ENCODE assay signal across 13 mouse cellular contexts in the genomic region with DNA sequence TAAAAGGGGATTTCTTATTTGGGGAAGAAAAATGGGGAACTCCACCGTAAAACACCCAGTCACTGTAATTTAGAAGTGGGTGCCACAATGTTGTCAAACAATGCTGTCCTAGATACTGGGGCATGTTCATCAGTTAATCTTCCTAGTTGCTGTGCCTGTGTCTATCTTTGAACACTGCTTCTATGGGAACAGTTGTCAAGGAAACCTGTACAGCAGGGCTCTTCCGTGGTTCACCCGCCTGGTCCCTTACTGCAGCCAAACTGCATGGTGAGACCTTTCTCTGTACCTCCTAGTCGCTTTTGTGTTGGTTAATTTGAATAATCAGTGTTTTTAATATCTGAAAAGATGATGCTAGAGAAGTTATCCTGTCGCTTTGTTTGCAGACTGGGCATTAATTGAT. TPM values are rescaled to one million over a fixed set of nuclear protein-coding genes. Genes with fewer than 3 reads are reported as not detected.
DNase-seq lines count a peak whose midpoint lies in the region; ATAC-seq and TF ChIP-seq lines count a peak whose summit lies in the region.
"Had no signal": no experiment of that assay in that cellular context is flagged by ENCODE, and none has a peak within 500 bp of the region (broad histone marks: within the 10 kb centered on the region; RNA-seq: fewer than 3 reads in every experiment).

No protein-coding gene starts in this region.

- no peak for TF ChIP-seq POLR2A in lung, adult 2 months (IDR thresholded peaks at IDR 0.05; ENCODE audit: borderline replicate concordance, extremely low read depth, low read depth, low read length)

- no peaks in the 10 kb centered on the region for H3K27me3 ChIP-seq in midbrain, embryonic 15.5 days (replicated peaks)

- no peaks in the 10 kb centered on the region for H3K36me3 ChIP-seq in midbrain, embryonic 15.5 days (replicated peaks)

- no peak overlapping the region for H3K9ac ChIP-seq in midbrain, embryonic 15.5 days
- H3K9ac ChIP-seq: lung, embryonic 14.5 days had no signal

- TF ChIP-seq CTCF in lung, adult 2 months (IDR thresholded peaks at IDR 0.05; ENCODE audit: insufficient read depth, low read length), result no peak

- H3K4me3 ChIP-seq in midbrain, embryonic 15.5 days, result no peak overlapping the region
- no peak overlapping the region for H3K4me3 ChIP-seq in lung, adult 2 months (replicated peaks; ENCODE audit: extremely low read depth, low read depth, low read length)

- peaks cover 38% of the 10 kb centered on the region for H3K4me1 ChIP-seq in midbrain, embryonic 15.5 days
- 0 out of 2 replicates have a peak, but pooled peaks cover 2% of the 10 kb centered on the region for H3K4me1 ChIP-seq in lung, adult 2 months (ENCODE audit: control insufficient read depth, insufficient read depth, low read length)

- no peaks in the 10 kb centered on the region for H3K9me3 ChIP-seq in midbrain, embryonic 15.5 days

- H3K4me2 ChIP-seq in midbrain, embryonic 15.5 days, result 0 out of 2 replicates have a peak overlapping the region, but pooled peaks have one; percentile 1
- H3K4me2 ChIP-seq: lung, embryonic 14.5 days had no signal

- peak overlapping the region; percentile 63 for H3K27ac ChIP-seq in midbrain, embryonic 15.5 days
- H3K27ac ChIP-seq: kidney, postnatal 0 days had no signal

- 15% methylated on average over 5 of the region's 5 CpGs for WGBS in midbrain, embryonic 15.5 days
- 60% methylated on average over 5 of the region's 5 CpGs for WGBS in lung, adult 2 months

- ATAC-seq in hematopoietic stem cell, adult 5-6 weeks (replicated peaks in 1 of 2; ENCODE audit: insufficient read depth in 1 of 2, low FRiP score in 2 of 2, low TSS enrichment in 1 of 2, low read depth in 1 of 2, poor library complexity in 2 of 2, severe bottlenecking in 2 of 2), result peak; percentile 67 to 80
- peak; percentile 87 for ATAC-seq in midbrain, embryonic 15.5 days (replicated peaks)

- DNase-seq in embryo, embryonic 10 days (ENCODE audit: low spot score), result peak; percentile 53
- no peak for DNase-seq in embryo, embryonic 9.5 days (ENCODE audit: extremely low spot score)
- DNase-seq in MN1 (ENCODE audit: low spot score), result peak; percentile 72
- no peak for DNase-seq in thymus, postnatal 0 days (ENCODE audit: low spot score)
- DNase-seq in lung, adult 2 months, result no peak
- no peak for DNase-seq in adrenal gland, adult 2 months
- DNase-seq: B cell, adult 2 months; gastrocnemius, postnatal 36 days; heart, postnatal 36 days; lung, embryonic 14.5 days had no signal

RNA-seq across cellular contexts. Expression of gene Tmem150c, which starts 41.2 kb away (rescaled TPM):
- total RNA-seq in hematopoietic stem cell, adult 5-6 weeks (2017), result not detected in 2 replicates
- polyA plus RNA-seq in midbrain, embryonic 15.5 days (2015; fragmentation: Nextera tagmentation; extraction: Ambion mirVana), result 33.1 and 39.8 TPM in 2 replicates
- 8.7 and 9.8 TPM in 2 replicates for polyA plus RNA-seq in thymus, postnatal 0 days (2015; fragmentation: Nextera tagmentation; extraction: Ambion mirVana)
- 2.2 and 2.8 TPM in 2 replicates for polyA plus RNA-seq in lung, adult 2 months (2012; rRNA removed)
- 10 to 100 TPM in 1 of 2 experiments, 1 to 10 TPM in 1; 9.3 to 19.0 TPM for total RNA-seq in adrenal gland, adult 2 months (2021)
- 1.3 and 1.9 TPM in 2 replicates for polyA plus RNA-seq in adrenal gland, adult 2 months (2012; rRNA removed)

Comparison
In these comparisons a context has a peak if more than half of its experiments do, and no peak if none do; other contexts are left out.
1. DNase-seq: peak in embryo, embryonic 10 days (single experiment) and MN1 (single experiment); none in embryo, embryonic 9.5 days (single experiment), thymus, postnatal 0 days (single experiment), lung, adult 2 months (single experiment) and adrenal gland, adult 2 months (single experiment).